Mouse (Mus musculus): ENCODE data around the gene Tmem262. TPM values are rescaled to one million over a fixed set of nuclear protein-coding genes. Genes with fewer than 3 reads are reported as not detected.

The Tmem262 gene
- polyA plus RNA-seq, 1 experiment, result 219 TPM

DNA sequence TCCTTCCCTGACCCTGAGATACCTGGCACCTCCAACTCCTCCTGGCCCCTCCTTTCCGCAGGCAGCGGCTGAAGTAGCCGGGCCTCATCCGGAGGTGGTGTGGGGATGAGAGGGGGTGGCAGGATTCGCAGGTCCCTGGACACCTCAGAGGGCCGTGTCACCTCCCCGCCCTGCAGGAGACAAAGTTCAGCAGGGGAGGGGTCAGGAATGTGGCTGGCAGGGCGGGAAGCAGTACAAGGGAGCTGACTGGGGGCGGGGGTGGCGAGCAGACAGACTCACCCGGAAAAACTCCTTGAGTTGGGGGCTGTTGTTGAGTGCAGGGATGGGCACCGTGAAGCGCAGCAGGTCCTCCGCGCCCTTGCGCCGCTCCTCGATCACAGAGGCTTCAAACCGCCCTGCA, 41.9 kb downstream of the Tmem262 start:
- H3K27me3 ChIP-seq (ENCODE audit: control insufficient read depth, insufficient read depth, low read length), result no peaks in the 10 kb centered on the region
- no peak overlapping the region for H3K27ac ChIP-seq (ENCODE audit: control insufficient read depth, insufficient read depth, low read depth, low read length)
- peaks cover 9% of the 10 kb centered on the region for H3K4me1 ChIP-seq (ENCODE audit: control insufficient read depth, insufficient read depth, low read length)
- H3K4me3 ChIP-seq (ENCODE audit: control insufficient read depth, low read depth, low read length), result no peak overlapping the region
- no peak for TF ChIP-seq CTCF (IDR thresholded peaks at IDR 0.05; ENCODE audit: control insufficient read depth, insufficient read depth, insufficient replicate concordance, low read depth, low read length)
- TF ChIP-seq POLR2A (IDR thresholded peaks at IDR 0.05; ENCODE audit: control insufficient read depth, low read depth, low read length), result no peak
- H3K36me3 ChIP-seq (ENCODE audit: control insufficient read depth, insufficient read depth, low read length), result no peaks in the 10 kb centered on the region

GRCm38 (mm10) chr19:6123330-6123729, 43.5 kb downstream of the Tmem262 start:
- no peaks in the 10 kb centered on the region for H3K36me3 ChIP-seq (ENCODE audit: control insufficient read depth, insufficient read depth, low read length)
- H3K27ac ChIP-seq (ENCODE audit: control insufficient read depth, insufficient read depth, low read depth, low read length), result no peak overlapping the region; the same call in 1 of the 2 replicates
- H3K4me1 ChIP-seq (ENCODE audit: control insufficient read depth, insufficient read depth, low read length), result peaks cover 9% of the 10 kb centered on the region
- H3K27me3 ChIP-seq (ENCODE audit: control insufficient read depth, insufficient read depth, low read length), result no peaks in the 10 kb centered on the region
- H3K4me3 ChIP-seq (ENCODE audit: control insufficient read depth, low read depth, low read length), result no peak overlapping the region
- no peak for TF ChIP-seq POLR2A (IDR thresholded peaks at IDR 0.05; ENCODE audit: control insufficient read depth, low read depth, low read length)
- no peak for TF ChIP-seq CTCF (IDR thresholded peaks at IDR 0.05; ENCODE audit: control insufficient read depth, insufficient read depth, insufficient replicate concordance, low read depth, low read length)

DNA sequence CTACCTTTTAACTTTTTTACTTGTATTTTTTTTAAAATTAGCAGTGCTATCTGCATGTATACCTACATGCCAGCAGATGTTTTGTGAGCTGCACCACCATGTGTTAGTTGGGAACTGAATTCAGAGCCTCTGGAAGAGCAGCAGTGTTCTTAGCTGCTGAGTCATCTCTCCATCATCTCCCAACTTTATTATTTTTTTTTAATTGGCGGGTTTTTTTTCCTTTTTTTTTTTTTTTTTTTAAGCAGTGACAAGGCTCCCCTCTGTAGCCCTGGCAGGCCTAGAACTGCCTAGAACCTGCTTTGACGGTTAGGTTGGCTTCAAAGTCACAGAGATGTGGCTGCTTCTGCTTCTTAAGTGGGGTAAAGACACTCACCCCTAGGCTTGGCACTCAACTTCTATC, 45.1 kb downstream of the Tmem262 start:
- no peak overlapping the region for H3K27ac ChIP-seq (ENCODE audit: control insufficient read depth, insufficient read depth, low read depth, low read length)
- H3K4me3 ChIP-seq (ENCODE audit: control insufficient read depth, low read depth, low read length), result no peak overlapping the region
- no peaks in the 10 kb centered on the region for H3K36me3 ChIP-seq (ENCODE audit: control insufficient read depth, insufficient read depth, low read length)
- peaks cover 3% of the 10 kb centered on the region; the same call in 1 of the 2 replicates for H3K4me1 ChIP-seq (ENCODE audit: control insufficient read depth, insufficient read depth, low read length)
- no peaks in the 10 kb centered on the region for H3K27me3 ChIP-seq (ENCODE audit: control insufficient read depth, insufficient read depth, low read length)
- TF ChIP-seq CTCF (IDR thresholded peaks at IDR 0.05; ENCODE audit: control insufficient read depth, insufficient read depth, insufficient replicate concordance, low read depth, low read length) (no peak), POLR2A (IDR thresholded peaks at IDR 0.05; ENCODE audit: control insufficient read depth, low read depth, low read length) (no peak)

DNA sequence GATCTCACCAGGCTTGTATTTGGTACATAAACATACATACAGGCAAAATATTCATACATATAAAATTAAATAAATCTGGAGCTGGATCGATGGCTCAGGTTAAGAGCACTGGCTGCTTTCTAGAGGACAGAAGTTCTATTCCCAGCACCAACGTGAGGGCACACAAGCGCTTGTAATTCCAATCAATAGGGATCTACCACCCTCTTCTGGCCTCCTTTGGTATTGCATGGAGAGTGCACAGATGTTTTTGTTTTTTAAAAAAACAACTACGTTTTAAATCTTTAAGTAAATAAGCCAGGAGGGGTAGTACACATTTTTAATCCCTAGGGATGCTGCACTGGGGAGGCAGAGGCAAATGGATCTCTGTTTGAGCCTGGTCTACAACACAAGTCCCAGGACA, 46.5 kb downstream of the Tmem262 start:
- Histone ChIP-seq H3K27me3 (ENCODE audit: control insufficient read depth, insufficient read depth, low read length) (no peaks in the 10 kb centered on the region), H3K4me3 (ENCODE audit: control insufficient read depth, low read depth, low read length) (no peak overlapping the region), H3K4me1 (ENCODE audit: control insufficient read depth, insufficient read depth, low read length) (peaks cover 3% of the 10 kb centered on the region; the same call in 1 of the 2 replicates), H3K27ac (ENCODE audit: control insufficient read depth, insufficient read depth, low read depth, low read length) (no peak overlapping the region), H3K36me3 (ENCODE audit: control insufficient read depth, insufficient read depth, low read length) (no peaks in the 10 kb centered on the region)
- TF ChIP-seq POLR2A (IDR thresholded peaks at IDR 0.05; ENCODE audit: control insufficient read depth, low read depth, low read length), result no peak
- no peak; the same call in 1 of the 2 replicates for TF ChIP-seq CTCF (IDR thresholded peaks at IDR 0.05; ENCODE audit: control insufficient read depth, insufficient read depth, insufficient replicate concordance, low read depth, low read length)

DNA sequence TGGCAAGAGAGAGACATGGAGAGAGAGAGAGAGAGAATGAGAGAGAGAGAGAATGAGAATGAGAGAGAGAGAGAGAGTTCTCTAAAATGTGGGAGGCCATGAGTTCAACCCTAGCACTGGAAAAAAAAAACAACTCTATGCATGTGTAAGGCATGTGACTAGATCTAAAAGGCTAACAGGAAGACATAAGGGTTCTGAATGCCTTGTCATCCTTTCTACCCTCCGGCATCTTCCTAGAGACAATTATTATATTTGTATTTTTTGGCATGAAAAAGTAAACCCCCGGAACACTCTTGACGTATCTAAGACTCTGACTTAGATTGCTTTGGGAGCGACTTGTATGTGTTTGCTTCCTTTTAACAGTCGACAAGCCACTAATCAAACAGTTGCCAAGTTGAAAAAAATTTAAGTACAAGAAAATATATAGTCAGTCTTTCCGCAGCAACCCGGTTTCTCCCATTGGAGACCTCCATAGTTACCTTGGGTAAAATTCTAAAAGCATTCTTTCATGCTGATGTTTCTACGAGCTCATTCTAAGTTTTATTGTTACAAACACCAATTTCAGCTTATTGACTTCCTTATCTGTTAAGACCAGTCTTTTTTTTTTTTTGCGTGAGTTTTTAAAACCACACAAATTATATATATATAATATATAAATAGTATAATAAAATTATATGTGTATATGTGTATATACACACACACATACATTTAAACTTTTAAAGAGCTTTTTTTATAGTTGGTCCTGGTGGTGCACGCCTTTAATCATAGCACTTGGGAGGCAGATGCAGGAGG, 47.2 kb downstream of the Tmem262 start:
- Histone ChIP-seq H3K4me3 (ENCODE audit: control insufficient read depth, low read depth, low read length) (peak overlapping the region; percentile 82), H3K36me3 (ENCODE audit: control insufficient read depth, insufficient read depth, low read length) (no peaks in the 10 kb centered on the region), H3K27me3 (ENCODE audit: control insufficient read depth, insufficient read depth, low read length) (no peaks in the 10 kb centered on the region), H3K27ac (ENCODE audit: control insufficient read depth, insufficient read depth, low read depth, low read length) (peak overlapping the region; percentile 22; the same call in 1 of the 2 replicates), H3K4me1 (ENCODE audit: control insufficient read depth, insufficient read depth, low read length) (peaks cover under 1% of the 10 kb centered on the region; the same call in 1 of the 2 replicates)
- no peak for TF ChIP-seq POLR2A (IDR thresholded peaks at IDR 0.05; ENCODE audit: control insufficient read depth, low read depth, low read length)
- TF ChIP-seq CTCF (IDR thresholded peaks at IDR 0.05; ENCODE audit: control insufficient read depth, insufficient read depth, insufficient replicate concordance, low read depth, low read length), result no peak

DNA sequence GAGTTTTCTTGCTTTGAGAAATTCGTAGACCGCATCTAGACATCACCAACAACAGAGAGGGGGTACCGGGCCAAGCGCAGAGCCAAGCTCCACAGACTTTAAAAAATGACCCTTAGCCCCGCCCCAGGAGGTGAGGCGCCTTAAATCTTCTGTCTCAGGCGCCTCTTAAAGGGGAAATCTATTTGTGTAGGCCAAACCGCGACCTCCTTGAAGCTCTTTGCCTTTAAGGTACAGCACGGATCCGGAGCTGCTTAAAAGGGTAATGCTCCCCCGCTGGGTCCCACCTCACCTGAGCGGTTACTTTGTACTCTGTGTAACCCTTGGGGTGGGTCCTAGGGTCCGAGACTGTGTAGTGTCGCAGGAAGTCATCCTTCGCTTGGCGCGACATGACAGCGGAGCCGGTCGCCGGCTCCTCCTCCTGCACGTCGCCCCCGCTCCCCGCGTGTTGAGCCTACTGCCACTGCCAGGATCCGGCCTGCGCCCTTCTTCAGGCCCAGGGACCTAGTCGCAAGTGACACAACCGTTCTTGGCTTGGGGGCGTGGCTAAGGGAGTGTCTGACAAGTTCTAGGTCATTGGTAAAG, 48.0 kb downstream of the Tmem262 start, which contains the start of gene Snx15:
Gene Snx15 (minus strand): TSS at position 545 of the 582 bp plus-strand sequence.
- Histone ChIP-seq H3K27me3 (ENCODE audit: control insufficient read depth, insufficient read depth, low read length) (no peaks in the 10 kb centered on the region), H3K27ac (ENCODE audit: control insufficient read depth, insufficient read depth, low read depth, low read length) (peak within 1 kb of the TSS; percentile 82), H3K4me3 (ENCODE audit: control insufficient read depth, low read depth, low read length) (peak within 1 kb of the TSS; percentile 82), H3K36me3 (ENCODE audit: control insufficient read depth, insufficient read depth, low read length) (no peaks in the 10 kb centered on the region), H3K4me1 (ENCODE audit: control insufficient read depth, insufficient read depth, low read length) (no peaks in the 10 kb centered on the region)
- TF ChIP-seq POLR2A (IDR thresholded peaks at IDR 0.05; ENCODE audit: control insufficient read depth, low read depth, low read length) (peak; percentile 58), CTCF (IDR thresholded peaks at IDR 0.05; ENCODE audit: control insufficient read depth, insufficient read depth, insufficient replicate concordance, low read depth, low read length) (no peak)

Other genes with a start within 250 kb of the Tmem262 start
- 25.3 and 28.1 TPM in 2 replicates for gene Frmd8, start 204.8 kb upstream of the Tmem262 start, polyA plus RNA-seq (2012; rRNA removed)
- 20.1 and 26.1 TPM in 2 replicates for gene Slc25a45, start 202.2 kb upstream of the Tmem262 start, polyA plus RNA-seq (2012; rRNA removed)
- gene Tigd3, start 185.9 kb upstream of the Tmem262 start, polyA plus RNA-seq (2012; rRNA removed), result 0.84 and 0.94 TPM in 2 replicates
- gene Dpf2, start 167.0 kb upstream of the Tmem262 start, polyA plus RNA-seq (2012; rRNA removed), result 63.6 and 69.2 TPM in 2 replicates
- 0.89 and 0.90 TPM in 2 replicates for gene Cdc42ep2, start 155.2 kb upstream of the Tmem262 start, polyA plus RNA-seq (2012; rRNA removed)
- gene Pola2, start 115.8 kb upstream of the Tmem262 start, polyA plus RNA-seq (2012; rRNA removed), result 31.4 and 32.0 TPM in 2 replicates
- 0.06 TPM in 1 of 2 replicates, not detected in the other for gene Slc22a20, start 93.9 kb upstream of the Tmem262 start, polyA plus RNA-seq (2012; rRNA removed)
- gene Capn1, start 64.1 kb upstream of the Tmem262 start, polyA plus RNA-seq (2012; rRNA removed), result 2.5 and 3.4 TPM in 2 replicates
- 30.5 and 33.3 TPM in 2 replicates for gene Syvn1, start 33.5 kb upstream of the Tmem262 start, polyA plus RNA-seq (2012; rRNA removed)
- gene Mrpl49, start 22.2 kb upstream of the Tmem262 start, polyA plus RNA-seq (2012; rRNA removed), result 9.5 and 9.8 TPM in 2 replicates
- 605 and 748 TPM in 2 replicates for gene Fau, start 22.2 kb upstream of the Tmem262 start, polyA plus RNA-seq (2012; rRNA removed)
- 742 and 891 TPM in 2 replicates for gene Znhit2, start 18.8 kb upstream of the Tmem262 start, polyA plus RNA-seq (2012; rRNA removed)
- gene Tm7sf2, start 11.7 kb upstream of the Tmem262 start, polyA plus RNA-seq (2012; rRNA removed), result 26.0 and 26.5 TPM in 2 replicates
- gene Vps51, start 2.8 kb upstream of the Tmem262 start, polyA plus RNA-seq (2012; rRNA removed), result 48.4 and 52.1 TPM in 2 replicates
- gene Gm28374, start 2.2 kb downstream of the Tmem262 start, polyA plus RNA-seq (2012; rRNA removed), result 3.5 and 5.6 TPM in 2 replicates
- 61.1 and 70.2 TPM in 2 replicates for gene Zfpl1, start 4.9 kb downstream of the Tmem262 start, polyA plus RNA-seq (2012; rRNA removed)
- gene Cdca5, start 5.0 kb downstream of the Tmem262 start, polyA plus RNA-seq (2012; rRNA removed), result 20.9 and 22.0 TPM in 2 replicates
- 78.6 and 90.7 TPM in 2 replicates for gene AC131692.1, start 14.4 kb downstream of the Tmem262 start, polyA plus RNA-seq (2012; rRNA removed)
- gene Naaladl1, start 25.7 kb downstream of the Tmem262 start, polyA plus RNA-seq (2012; rRNA removed), result 4.0 TPM in 2 replicates
- 22.3 and 26.8 TPM in 2 replicates for gene Sac3d1, start 38.6 kb downstream of the Tmem262 start, polyA plus RNA-seq (2012; rRNA removed)
- 13.7 and 15.7 TPM in 2 replicates for gene Snx15, start 48.3 kb downstream of the Tmem262 start, polyA plus RNA-seq (2012; rRNA removed)
- 0.83 and 1.1 TPM in 2 replicates for gene Batf2, start 61.0 kb downstream of the Tmem262 start, polyA plus RNA-seq (2012; rRNA removed)
- 61.5 and 65.5 TPM in 2 replicates for gene Arl2, start 61.5 kb downstream of the Tmem262 start, polyA plus RNA-seq (2012; rRNA removed)
- 19.0 and 20.7 TPM in 2 replicates for gene Majin, start 104.4 kb downstream of the Tmem262 start, polyA plus RNA-seq (2012; rRNA removed)
- 3.8 and 4.3 TPM in 2 replicates for gene Gpha2, start 146.3 kb downstream of the Tmem262 start, polyA plus RNA-seq (2012; rRNA removed)
- gene Ppp2r5b, start 155.8 kb downstream of the Tmem262 start, polyA plus RNA-seq (2012; rRNA removed), result 4.6 TPM in 2 replicates
- 40.2 and 40.5 TPM in 2 replicates for gene Atg2a, start 161.6 kb downstream of the Tmem262 start, polyA plus RNA-seq (2012; rRNA removed)
- 521 and 642 TPM in 2 replicates for gene Ehd1, start 196.7 kb downstream of the Tmem262 start, polyA plus RNA-seq (2012; rRNA removed)
- gene Cdc42bpg, start 226.4 kb downstream of the Tmem262 start, polyA plus RNA-seq (2012; rRNA removed), result 5.3 and 5.4 TPM in 2 replicates

All from testis, adult 2 months (tissue).